Mouse (Mus musculus) frontal cortex, postnatal 36 days (tissue): ENCODE measurements around the gene Nt5c3.

Experiments used
- DNase-seq, 2 experiments: peaks; one replicate each; pipeline ENCODE4 v3.0.0; 2022; ENCODE audit warnings: low spot score in 2 of 2

Gene Nt5c3

DNA sequence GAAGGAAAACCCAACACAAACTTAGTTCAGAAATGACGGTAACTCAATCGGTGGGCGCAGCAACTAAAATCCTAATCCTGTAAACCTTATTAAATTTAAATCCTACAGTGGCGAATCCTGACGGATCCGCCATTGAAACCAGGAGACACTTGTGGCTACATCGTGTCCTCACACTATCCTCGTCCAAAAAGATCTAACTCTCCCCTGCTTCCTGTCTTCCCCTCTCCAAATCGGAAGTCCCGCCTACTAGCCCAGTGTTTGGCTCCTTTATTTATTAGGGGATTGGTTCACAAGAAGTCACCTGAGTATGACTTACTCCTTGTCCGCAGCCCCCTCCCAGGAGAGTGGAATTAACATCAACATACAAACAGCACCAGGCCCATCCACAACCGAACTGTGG is 86.6 kb downstream of the Nt5c3 start:
- DNase-seq, result no peak

DNA sequence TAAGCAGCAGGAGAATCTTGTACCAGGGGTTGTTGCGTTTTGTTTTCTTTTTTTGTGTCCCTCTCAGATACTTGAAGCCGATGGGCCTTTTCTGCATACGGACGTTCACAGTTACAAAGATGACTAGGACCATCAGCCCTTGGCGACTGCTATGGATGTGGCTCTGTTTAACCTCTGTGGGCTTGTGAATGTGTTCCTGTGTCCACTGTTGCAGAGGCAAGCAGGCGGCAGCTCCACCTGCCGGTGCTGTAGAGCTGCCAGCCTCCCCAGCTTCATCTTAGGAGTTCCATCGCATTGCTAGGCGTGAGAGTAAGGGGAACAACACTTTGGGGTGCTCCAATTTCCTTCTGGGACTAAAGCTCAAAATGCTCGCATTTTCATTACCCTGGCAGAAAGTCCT is 88.2 kb downstream of the Nt5c3 start:
- DNase-seq, result no peak

DNA sequence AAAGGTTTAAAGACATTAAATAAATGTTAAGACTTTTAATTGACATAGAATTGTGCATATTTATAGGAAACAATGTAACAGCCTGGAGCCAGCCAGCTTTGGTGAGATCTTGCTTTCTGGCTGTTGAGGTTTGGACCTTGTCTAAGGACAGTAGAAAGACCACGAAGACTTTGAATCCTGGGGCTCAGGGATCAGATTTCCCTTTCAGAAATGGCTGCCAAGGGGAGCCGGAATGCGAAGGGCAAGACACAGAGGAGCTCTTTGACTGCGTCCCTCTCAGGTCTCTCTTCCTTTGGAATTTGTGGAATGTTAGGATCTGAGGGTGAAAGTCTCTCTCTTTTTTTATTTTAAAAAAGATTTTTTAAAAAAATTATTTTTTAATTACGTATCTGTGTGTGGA is 89.0 kb downstream of the Nt5c3 start:
- DNase-seq, result no peak

DNA sequence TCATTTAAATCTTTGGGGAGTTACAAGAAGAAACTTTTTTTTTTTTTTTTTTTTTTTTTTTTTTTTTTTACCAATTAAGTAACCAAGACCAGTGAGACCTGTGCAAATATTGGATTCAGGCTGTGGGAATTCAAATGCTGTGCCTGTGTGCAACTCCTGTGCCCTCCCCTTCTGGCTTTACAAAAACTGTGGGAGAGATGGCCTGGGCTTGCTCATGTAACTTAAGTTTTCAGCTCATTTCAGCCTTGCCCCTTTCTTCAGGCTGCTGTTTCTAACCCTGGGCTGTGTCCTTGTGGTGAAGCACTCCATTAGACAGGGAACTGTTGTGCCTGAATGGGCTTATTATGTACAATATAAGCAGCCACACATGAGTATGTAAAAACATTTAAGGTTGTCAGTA is 90.9 kb downstream of the Nt5c3 start:
- DNase-seq, result no peak

DNA sequence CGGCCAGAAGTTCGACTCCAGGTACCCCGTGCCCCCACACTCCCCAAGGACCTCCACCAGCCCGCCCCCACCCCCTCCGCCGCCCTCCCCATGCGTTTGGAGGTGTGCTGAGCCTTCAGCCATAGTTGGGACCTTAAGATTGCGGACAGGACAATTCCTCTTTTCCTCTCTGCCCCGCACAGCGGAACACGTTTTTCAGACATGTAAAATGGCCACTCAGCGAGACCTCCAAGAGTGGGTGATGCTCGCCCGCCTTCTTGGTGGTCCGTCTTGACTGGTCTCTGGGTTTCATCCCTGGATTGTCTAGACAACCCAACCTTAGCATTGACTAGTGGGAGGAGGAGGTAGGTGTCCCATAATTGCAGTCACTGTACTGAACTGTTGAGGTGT is 91.3 kb downstream of the Nt5c3 start:
- DNase-seq, result no peak
